Mouse (Mus musculus) lung, postnatal 4 days (tissue): ENCODE measurements around the gene Ttll3.

ENCODE experiments used
- DNase-seq, 2 experiments: peaks; one replicate each; pipeline ENCODE4 v3.0.0; 2021

The Ttll3 gene

GRCm38 (mm10) chr6:113380480-113380879 lies 8.6 kb upstream of the Ttll3 start:
- DNase-seq, result no peak

GRCm38 (mm10) chr6:113384351-113384927 lies 4.6 kb upstream of the Ttll3 start:
- DNase-seq, result no peak

GRCm38 (mm10) chr6:113385160-113385714 lies 3.8 kb upstream of the Ttll3 start:
- no peak for DNase-seq

GRCm38 (mm10) chr6:113386025-113386424 lies 3.0 kb upstream of the Ttll3 start:
- no peak for DNase-seq

- DNase-seq, result no peak
Measured at GRCm38 (mm10) chr6:113390715-113391114, 1.7 kb downstream of the Ttll3 start.

GRCm38 (mm10) chr6:113392015-113392386 lies 2.9 kb downstream of the Ttll3 start:
- DNase-seq, result no peak

GRCm38 (mm10) chr6:113392387-113393071 lies 3.5 kb downstream of the Ttll3 start:
- peak; percentile 51 to 53 for DNase-seq

GRCm38 (mm10) chr6:113393951-113394350 lies 4.9 kb downstream of the Ttll3 start:
- DNase-seq, result no peak

GRCm38 (mm10) chr6:113394811-113395210 lies 5.8 kb downstream of the Ttll3 start:
- DNase-seq, result no peak

- no peak for DNase-seq
Measured at GRCm38 (mm10) chr6:113395501-113395900, 6.4 kb downstream of the Ttll3 start.

GRCm38 (mm10) chr6:113396270-113397030 lies 7.4 kb downstream of the Ttll3 start:
- no peak for DNase-seq

- no peak for DNase-seq
Measured at GRCm38 (mm10) chr6:113402094-113402493, 13.0 kb downstream of the Ttll3 start.

GRCm38 (mm10) chr6:113404649-113405448 lies 15.8 kb downstream of the Ttll3 start:
- no peak for DNase-seq

GRCm38 (mm10) chr6:113405483-113405882 lies 16.4 kb downstream of the Ttll3 start:
- no peak for DNase-seq

- peak in 1 of 2 experiments; percentile 15 for DNase-seq
Measured at GRCm38 (mm10) chr6:113406683-113407082, 17.6 kb downstream of the Ttll3 start.

- DNase-seq, result no peak
Measured at GRCm38 (mm10) chr6:113410001-113410400, 20.9 kb downstream of the Ttll3 start.

- no peak for DNase-seq
Measured at GRCm38 (mm10) chr6:113416416-113416815, 27.4 kb downstream of the Ttll3 start.

- no peak for DNase-seq
Measured at GRCm38 (mm10) chr6:113418441-113419198, 29.6 kb downstream of the Ttll3 start.

GRCm38 (mm10) chr6:113419199-113419587 lies 30.1 kb downstream of the Ttll3 start, which contains the start of gene Rpusd3:
Rpusd3 (minus strand) TSS chr6:113419340.
- peak; percentile 96 to 99 for DNase-seq

- no peak for DNase-seq
Measured at GRCm38 (mm10) chr6:113423000-113423399, 33.9 kb downstream of the Ttll3 start.

GRCm38 (mm10) chr6:113424187-113424586 lies 35.1 kb downstream of the Ttll3 start:
- no peak for DNase-seq

- no peak for DNase-seq
Measured at GRCm38 (mm10) chr6:113426696-113427095, 37.6 kb downstream of the Ttll3 start.
